Mouse (Mus musculus) bone marrow, adult 2 months (tissue): ENCODE results near the gene Rassf10. TPM values are rescaled to one million over a fixed set of nuclear protein-coding genes. Genes with fewer than 3 reads are reported as not detected.
"Not testable (repeated sequence)": the region's sequence is repeated elsewhere in the genome, so short reads cannot be mapped to it uniquely, and the experiment has no call there.

Experiments
- H3K27ac ChIP-seq: fragments of 200-500 bp; 2 replicates; pipeline ENCODE4 v1.5.1; 2012; ENCODE audit warnings: low read depth, mild to moderate bottlenecking, control low read depth, inconsistent platforms, low read length; ENCODE audit not compliant: control insufficient read depth, poor library complexity, insufficient read depth
- H3K4me1 ChIP-seq: fragments of 200-500 bp; 2 replicates; pipeline ENCODE4 v1.6.1; 2011; ENCODE audit warnings: low read length; ENCODE audit not compliant: control insufficient read depth, insufficient read depth
- H3K4me3 ChIP-seq: fragments of 200-500 bp; replicated peaks from 2 replicates; pipeline ENCODE3; 2011; ENCODE audit warnings: mild to moderate bottlenecking, low read depth, low read length, control low read depth; ENCODE audit not compliant: control insufficient read depth
- CTCF ChIP-seq: fragments of 200-500 bp; IDR thresholded peaks from 2 replicates; pipeline ENCODE4 v1.5.1; 2011; ENCODE audit warnings: low read length, control low read depth; ENCODE audit not compliant: control insufficient read depth, insufficient read depth
- POLR2A ChIP-seq: fragments of 200-500 bp; IDR thresholded peaks from 2 replicates; pipeline ENCODE4 v1.6.1; 2011; ENCODE audit warnings: low read depth, mild to moderate bottlenecking, control low read depth, low read length, borderline replicate concordance; ENCODE audit not compliant: control insufficient read depth
- WGBS: fragments of 180-500 bp; shearing (Covaris S2); methylation state at CpG from one replicate; pipeline ENCODE4 v1.1.7; 2018; 5-methylcytosine and 5-hydroxymethylcytosine counted together
- polyA plus RNA-seq: library from polyadenylated mRNA; stranded (reverse); fragments of >200 nt; gene quantifications from 2 replicates; pipeline ENCODE4 v1.2.4, GENCODE M21; 2011; ENCODE audit warnings: low replicate concordance; ENCODE audit not compliant: missing spikeins, insufficient read depth, insufficient read length

Rassf10 gene
- polyA plus RNA-seq, 1 experiment = not detected

DNA sequence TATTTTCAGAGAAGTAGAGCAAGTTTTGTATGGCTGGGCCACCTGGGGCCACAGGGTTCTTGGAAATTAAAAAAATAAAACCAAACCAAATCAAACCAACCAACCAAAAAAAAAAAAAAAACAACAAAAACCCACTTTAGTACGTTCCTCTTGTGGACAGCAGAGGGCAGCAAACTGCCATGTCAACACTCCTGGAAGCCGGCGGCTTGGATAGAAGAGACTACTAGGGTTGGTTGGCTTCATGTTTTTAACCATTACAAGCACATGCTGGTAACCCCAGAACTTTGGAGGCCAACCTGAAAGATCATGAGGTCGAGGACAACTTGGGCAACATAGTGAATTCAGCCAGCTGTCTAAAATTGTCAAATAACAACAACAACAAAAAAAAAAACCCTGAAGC is 33.9 kb upstream of the Rassf10 start:
- Histone ChIP-seq H3K4me1 (no peaks in the 10 kb centered on the region), H3K27ac (no peak overlapping the region), H3K4me3 (no peak overlapping the region)
- TF ChIP-seq POLR2A (no peak), CTCF (peak; percentile 56)
- WGBS = 2% methylated on average over 4 of the region's 4 CpGs

GRCm38 (mm10) chr7:112922801-112923200 is 31.0 kb upstream of the Rassf10 start:
- TF ChIP-seq CTCF = no peak
- no peak for TF ChIP-seq POLR2A
- 62% methylated on average over 4 of the region's 4 CpGs for WGBS
- H3K4me1 ChIP-seq = no peaks in the 10 kb centered on the region
- no peak overlapping the region for H3K27ac ChIP-seq
- no peak overlapping the region for H3K4me3 ChIP-seq

- no peaks in the 10 kb centered on the region for H3K4me1 ChIP-seq
- WGBS = 70% methylated on average over 3 of the region's 3 CpGs
- H3K27ac ChIP-seq = no peak overlapping the region
- TF ChIP-seq POLR2A = no peak
- no peak for TF ChIP-seq CTCF
- H3K4me3 ChIP-seq = no peak overlapping the region
Measured at GRCm38 (mm10) chr7:112923712-112924111, 30.1 kb upstream of the Rassf10 start.

- no peak overlapping the region for H3K4me3 ChIP-seq
- TF ChIP-seq POLR2A = no peak
- TF ChIP-seq CTCF = no peak
- H3K4me1 ChIP-seq = no peaks in the 10 kb centered on the region
- 50% methylated on average over 7 of the region's 7 CpGs for WGBS
- H3K27ac ChIP-seq = no peak overlapping the region
Measured at GRCm38 (mm10) chr7:112930669-112931068, 23.1 kb upstream of the Rassf10 start.

- WGBS = 9% methylated on average over 5 of the region's 5 CpGs
- H3K27ac ChIP-seq, H3K4me1 ChIP-seq, H3K4me3 ChIP-seq: not testable (repeated sequence)
Measured at GRCm38 (mm10) chr7:112935876-112936275, 17.9 kb upstream of the Rassf10 start.

DNA sequence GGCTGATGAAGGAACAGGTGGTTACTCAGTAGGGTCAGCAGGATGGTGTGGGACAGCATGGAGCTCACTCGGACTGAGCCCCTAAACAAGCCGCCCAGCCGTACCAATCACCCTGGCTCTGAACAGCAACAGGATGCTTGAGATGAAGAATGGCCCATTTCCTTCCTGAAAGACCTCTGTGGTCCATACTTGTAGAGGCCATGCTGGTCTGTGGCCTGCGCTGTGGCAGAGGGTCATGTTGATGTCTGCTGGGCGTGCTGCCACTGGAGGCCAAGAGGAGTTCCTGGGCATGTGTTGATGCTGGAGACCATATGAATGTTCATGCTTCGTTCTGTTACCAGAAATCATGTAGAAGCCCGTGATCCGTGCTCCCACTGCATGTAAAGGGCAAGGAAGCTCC is 16.7 kb upstream of the Rassf10 start:
- 19% methylated on average over 8 of the region's 8 CpGs for WGBS
- Histone ChIP-seq H3K4me1 (no peaks in the 10 kb centered on the region), H3K4me3 (no peak overlapping the region), H3K27ac (no peak overlapping the region)
- TF ChIP-seq CTCF (no peak), POLR2A (no peak)

DNA sequence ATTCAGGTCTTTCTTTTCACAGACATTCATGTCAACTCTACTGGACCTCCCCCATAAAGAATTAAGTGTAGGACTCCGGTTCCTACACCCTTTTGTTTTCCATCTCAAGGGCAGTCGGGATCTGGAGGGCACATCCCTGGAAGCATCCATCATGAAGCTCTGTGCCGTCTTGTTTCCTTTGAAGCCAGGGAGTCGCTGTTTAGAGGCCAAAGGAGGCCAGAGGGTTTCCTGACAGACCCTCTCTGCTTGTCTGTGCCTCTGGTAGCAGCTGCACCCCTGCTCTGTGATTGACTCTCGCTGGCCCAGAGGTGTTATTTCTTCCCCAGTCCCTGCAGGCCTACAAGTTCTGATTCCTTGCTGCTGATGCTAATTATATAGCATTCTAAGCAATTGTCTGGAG is 14.8 kb upstream of the Rassf10 start:
- TF ChIP-seq CTCF (no peak), POLR2A (no peak)
- H3K27ac ChIP-seq = no peak overlapping the region
- no peaks in the 10 kb centered on the region for H3K4me1 ChIP-seq
- no peak overlapping the region for H3K4me3 ChIP-seq
- WGBS = 45% methylated on average over 5 of the region's 5 CpGs

GRCm38 (mm10) chr7:112942567-112942966 is 11.2 kb upstream of the Rassf10 start:
- 65% methylated on average over 5 of the region's 5 CpGs for WGBS

DNA sequence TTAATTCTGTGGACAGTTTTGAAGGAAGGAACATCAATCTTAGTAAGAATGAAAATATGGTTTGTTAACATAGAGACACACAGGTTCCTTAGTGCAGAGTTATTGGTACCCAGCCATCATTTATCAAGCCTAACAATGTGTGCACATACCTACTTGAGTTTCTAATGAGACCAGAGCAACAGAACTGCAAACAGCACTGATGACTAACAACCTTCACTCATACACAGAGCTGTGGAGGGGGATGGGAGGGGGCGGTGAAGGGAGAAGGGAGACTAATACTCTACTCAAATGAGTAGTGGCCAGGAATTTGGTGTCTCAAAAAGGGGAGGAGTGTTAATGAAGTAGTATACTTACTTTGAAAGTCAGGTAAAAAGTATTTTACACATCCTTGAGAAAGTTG is 10.7 kb upstream of the Rassf10 start:
- 89% methylated on average over 1 of the region's 1 CpGs for WGBS
- no peak overlapping the region for H3K27ac ChIP-seq
- no peak for TF ChIP-seq POLR2A
- no peak for TF ChIP-seq CTCF
- no peaks in the 10 kb centered on the region for H3K4me1 ChIP-seq
- no peak overlapping the region for H3K4me3 ChIP-seq

More at GRCm38 (mm10) chr7:112942567-112942966, 11.2 kb upstream of the Rassf10 start:
- no peak overlapping the region for H3K27ac ChIP-seq
- no peak overlapping the region for H3K4me3 ChIP-seq
- no peaks in the 10 kb centered on the region for H3K4me1 ChIP-seq
- TF ChIP-seq CTCF (no peak), POLR2A (no peak)

- Histone ChIP-seq H3K27ac (no peak overlapping the region), H3K4me1 (no peaks in the 10 kb centered on the region), H3K4me3 (no peak overlapping the region)
- 19% methylated on average over 6 of the region's 6 CpGs for WGBS
- no peak for TF ChIP-seq POLR2A
- no peak for TF ChIP-seq CTCF
Measured at GRCm38 (mm10) chr7:112946706-112947105, 7.1 kb upstream of the Rassf10 start.
